Mouse (Mus musculus): ENCODE results near the gene Copz1.
A peak's percentile ranks its signal among the peaks of the same experiment; 100 is the strongest.

Gene Copz1

DNA sequence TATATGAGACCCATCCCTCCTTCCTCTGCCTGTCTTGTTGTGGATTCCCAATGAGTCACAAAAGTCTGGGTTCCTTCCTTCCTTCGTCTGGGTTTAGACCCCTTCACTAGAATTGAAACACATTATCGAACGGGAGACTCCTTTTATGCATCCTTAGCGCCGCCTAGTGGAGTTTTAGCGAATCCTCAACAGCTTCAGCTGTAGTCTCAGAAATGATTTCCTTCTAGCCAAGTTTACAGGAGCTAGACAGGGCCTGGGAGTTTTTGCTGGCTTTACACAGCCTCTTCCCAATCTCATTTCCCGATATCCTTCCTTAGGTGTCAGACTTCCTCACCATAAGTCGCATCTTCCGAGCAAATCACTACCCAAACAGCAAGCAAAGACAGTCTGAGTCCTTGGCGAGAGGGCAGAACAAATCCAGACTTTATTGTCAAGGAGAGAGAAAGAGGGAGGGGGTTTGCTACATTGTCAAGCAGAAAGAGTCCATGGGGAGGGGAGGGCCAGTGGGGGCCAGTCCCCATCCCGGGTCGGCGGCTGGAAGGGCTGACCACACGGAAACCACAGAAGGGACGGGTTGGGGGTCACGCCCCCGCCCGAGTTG lies 41.1 kb downstream of the Copz1 start:
- peak; percentile 48 for DNase-seq

DNA sequence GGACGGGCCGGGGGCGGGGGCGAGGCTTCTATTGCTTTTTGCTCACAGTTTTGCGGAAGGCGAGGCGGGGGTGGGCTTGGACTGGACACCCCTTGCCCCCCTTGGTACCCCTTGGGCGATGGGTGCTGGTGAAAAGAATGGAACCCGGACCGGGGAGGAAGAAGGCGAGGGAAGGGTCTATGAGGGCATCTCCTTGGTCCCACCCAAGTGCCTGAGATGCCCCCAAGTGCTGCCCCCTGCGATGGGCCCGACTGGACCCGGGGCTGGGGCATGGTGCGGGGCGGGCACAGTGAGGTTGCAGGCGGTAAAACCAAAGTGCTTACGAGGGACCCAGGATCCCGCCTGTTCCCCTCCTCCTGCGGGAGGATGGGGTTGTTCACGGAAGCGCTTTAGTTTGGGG lies 41.7 kb downstream of the Copz1 start:
- peak; percentile 43 for DNase-seq

DNA sequence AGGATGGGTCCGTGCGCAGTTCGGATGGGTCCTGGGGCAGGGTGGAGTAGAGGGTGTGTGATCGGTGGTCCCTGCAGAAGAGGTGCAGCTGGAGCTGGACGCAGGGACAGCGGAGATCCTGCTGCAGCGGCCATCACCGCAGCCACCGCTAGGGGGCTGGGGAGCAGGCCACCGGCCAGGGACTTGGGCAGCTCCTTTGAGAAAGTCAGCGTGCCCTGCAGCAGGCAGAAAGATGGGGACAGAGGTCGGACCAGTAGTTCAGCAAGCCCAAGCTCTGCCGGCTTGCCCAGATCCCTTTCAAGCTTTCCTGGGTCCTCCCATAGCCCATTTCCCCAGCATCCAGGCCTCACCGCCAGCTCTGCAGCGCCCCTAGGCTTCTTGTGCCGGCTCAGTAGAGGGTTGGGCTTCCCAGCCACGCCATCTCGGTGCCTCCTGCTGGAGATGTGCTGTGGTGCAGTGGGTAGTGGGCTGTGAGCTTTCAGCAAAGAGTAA lies 42.5 kb downstream of the Copz1 start:
- peak; percentile 66 for DNase-seq

DNA sequence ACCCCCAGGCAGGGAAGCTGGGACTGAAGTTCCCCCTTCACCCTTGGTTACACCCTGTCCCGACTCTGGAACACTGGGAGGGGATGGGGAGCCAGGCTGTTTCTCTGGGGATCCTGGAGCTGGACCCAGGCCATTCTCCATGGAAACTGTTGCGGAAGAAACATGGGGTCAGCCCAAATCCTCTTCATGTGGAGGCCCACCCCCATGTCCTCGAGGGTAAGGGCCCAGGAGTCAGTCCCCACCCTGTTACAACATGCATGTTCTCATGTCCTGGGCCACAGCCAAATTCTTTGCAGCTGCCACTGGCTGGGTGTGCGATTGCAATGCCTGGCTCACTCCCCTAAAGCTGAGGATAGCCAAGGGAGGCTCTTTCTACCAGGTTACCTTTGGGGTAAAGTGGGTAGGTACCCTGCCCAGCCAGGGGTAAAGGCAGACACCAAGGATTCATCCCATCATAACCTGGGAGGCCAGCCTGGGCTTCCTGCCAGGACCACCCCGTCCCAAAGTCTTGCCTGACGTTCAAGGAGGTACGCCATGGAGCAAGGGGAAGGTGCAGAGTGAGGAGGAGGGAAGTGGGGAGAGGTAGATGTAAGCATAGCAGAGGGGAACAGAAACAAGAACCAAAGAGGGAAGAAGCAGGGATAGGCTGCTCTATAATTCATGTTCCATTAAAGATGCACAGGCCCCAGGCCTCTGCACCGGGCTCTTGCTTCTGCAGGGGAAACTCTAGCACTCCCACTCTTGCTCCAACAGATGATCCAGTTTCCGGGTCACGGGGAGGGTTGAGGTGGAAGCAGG lies 43.7 kb downstream of the Copz1 start:
- DNase-seq = no peak

DNA sequence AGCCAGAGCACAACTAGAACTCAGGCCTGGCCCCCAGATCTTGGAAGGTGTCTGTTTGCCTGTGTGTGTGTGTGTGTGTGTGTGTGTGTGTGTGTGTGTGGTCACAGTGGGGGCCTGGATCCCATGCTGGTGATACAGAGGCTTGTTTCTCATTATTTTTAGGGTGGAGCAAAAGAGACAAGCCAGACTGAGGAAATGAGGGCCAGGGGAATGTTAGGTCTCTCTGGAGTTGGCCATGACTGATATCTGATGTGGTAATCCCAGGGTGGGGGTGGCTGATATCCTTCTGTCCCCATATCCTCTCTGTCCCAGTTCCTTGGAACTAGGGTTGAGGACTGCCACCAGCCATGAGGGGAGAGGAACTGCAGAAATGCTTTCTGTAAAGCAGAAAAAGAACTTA lies 44.6 kb downstream of the Copz1 start:
- no peak for DNase-seq

DNA sequence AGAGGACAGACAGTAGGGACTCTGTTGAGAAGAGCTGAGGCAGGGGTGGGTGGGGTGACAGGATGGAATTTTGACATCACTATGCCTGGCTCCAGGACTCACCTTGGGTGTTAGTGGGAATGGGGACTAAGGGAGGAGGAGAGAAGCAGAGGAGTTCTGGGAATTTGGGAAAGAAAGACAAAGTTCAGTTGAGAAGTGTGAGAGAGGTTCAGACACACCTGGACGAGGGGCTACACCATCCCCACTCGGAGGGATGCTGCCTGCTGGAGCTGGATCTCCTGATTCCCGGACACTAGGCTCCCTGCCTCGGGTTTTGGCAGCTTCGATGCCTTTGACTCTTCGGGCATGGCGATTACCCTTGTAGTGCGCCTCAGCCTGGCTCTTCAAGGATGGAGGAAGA lies 45.2 kb downstream of the Copz1 start:
- no peak for DNase-seq

DNA sequence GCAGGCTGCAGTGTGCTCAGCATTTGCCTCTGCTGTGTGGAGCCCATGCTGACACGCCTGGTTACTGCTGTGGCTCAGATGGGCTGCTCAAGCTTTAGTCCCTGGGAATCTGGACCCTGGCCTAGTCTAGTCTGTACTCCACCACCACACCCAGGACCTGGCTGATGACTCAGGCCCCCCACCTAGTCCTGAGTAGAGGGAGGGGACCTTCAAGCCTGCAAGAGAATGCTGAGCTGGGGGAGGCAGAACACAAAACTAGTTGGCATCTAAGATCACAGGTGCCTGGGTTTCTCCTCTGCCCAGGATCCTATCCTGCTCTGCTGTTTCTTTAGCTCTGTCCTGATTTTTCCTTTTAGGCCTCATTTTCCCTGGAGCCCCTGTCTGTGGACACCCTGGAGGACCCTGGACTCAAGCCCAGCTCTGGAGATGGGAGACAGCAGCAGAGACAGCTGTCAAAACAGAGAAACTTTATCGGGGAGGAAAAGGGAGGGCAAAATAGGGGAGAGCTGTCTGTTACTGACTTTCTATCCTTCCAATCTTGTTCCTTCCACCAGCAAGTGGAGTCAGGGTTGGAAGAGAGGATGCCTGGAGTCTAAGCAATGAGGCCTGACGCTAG lies 45.8 kb downstream of the Copz1 start:
- no peak for DNase-seq

DNA sequence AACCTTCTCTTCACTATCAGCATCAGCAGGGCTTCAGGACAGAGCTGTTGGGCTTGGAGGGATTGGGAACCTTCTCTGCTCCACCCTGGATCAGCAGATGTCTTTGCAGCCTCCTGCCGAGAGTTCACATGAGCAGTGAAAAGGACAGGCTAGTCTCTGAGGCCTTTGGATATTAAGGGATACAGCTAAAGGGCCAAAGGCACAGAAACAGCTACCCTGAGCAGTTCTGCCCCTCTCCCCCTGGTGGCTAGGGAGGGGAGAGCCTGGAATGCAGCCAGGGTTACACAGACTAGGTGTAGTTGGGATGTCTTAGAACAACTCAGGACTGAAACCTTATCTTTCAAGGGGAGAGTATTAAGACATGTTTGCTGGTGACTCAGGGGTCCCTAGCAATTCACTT lies 48.6 kb downstream of the Copz1 start:
- peak; percentile 60 for DNase-seq

- peak; percentile 57 for DNase-seq
These were observed 49.9 kb downstream of the Copz1 start for GRCm38 (mm10) chr15:103322396-103322795.

DNA sequence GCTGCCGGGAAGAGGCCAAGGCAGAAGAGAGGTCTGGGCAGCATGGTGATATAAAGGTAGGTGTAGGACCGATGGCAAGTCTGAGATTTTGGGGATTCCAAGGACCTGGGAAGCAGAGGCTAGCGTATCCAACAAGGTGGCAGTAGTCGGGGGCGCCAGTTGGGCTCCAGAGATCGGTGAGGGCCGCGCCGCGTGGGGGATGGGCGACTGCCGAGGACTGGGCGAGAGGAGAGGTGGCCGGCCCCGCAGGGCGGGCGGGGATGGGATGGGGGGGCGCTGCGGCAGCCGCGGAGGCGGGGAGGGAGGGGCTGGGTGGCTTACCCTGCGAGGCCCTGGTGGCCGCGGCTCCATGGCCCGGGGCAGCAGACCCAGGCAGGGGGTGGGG lies 50.5 kb downstream of the Copz1 start:
- DNase-seq = peak; percentile 76

DNA sequence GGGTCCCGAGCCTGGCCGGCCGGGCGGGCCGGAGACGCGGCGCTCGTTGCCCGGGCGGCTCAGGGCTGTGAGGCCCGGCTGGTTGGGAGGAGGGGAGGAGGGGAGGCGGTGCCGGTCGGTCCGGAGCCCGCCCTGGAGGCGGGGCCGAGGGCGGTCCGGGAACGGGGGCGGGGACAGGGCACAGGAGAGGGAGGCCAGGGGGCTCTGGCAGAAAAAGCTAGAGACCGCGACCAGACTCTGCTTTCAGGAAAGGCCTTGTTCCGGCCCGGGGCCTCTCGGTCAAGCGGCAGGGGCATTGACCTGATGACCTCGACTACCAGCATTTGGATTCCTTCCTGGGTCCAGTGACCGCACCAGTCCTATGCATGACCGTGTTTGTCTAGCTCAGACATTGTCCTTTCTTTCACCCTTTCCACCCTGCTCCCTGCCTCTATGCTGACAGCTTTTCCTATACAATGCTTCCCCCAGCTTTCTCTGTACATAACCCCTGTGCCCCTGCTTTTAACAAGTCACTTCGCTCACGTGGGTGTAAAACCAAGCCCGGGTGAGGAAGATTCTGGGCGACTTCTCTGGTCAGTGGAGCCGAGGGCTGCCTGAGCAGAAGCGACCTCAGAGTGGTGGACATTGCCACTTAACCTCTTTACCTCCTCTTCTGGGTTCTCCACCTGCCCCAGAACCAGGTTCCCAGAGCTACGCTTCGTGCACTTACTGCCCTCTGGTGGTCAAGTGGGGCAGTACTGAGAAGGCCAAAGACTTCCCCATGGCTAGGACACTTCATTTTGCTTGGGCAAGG lies 51.1 kb downstream of the Copz1 start:
- DNase-seq = peak; percentile 86

- no peak for DNase-seq
These were observed 60.6 kb downstream of the Copz1 start for GRCm38 (mm10) chr15:103333081-103333615.

DNA sequence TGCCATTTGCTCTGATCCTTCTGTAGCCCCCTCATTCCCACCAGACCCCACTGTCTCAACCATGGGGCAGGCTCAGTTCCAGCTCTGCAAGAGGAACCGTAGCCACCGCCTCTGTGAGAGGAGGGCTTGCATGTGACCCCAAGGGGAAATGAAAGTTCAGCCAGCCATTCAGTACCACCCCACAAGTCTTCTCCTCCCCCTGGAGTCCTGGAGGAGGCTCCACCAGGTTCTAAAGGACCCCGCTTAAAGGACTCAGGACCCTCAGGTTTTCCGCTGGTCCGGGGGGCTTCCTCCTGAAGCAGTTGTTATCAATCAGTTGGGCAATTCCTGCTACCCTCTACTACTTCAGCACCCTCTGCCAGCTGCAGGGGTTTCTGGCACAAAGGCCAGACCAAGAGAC lies 61.2 kb downstream of the Copz1 start:
- DNase-seq = no peak

GRCm38 (mm10) chr15:103334194-103334593 lies 61.7 kb downstream of the Copz1 start:
- DNase-seq = peak; percentile 11

- DNase-seq = no peak
These were observed 62.5 kb downstream of the Copz1 start for GRCm38 (mm10) chr15:103335040-103335439.

DNA sequence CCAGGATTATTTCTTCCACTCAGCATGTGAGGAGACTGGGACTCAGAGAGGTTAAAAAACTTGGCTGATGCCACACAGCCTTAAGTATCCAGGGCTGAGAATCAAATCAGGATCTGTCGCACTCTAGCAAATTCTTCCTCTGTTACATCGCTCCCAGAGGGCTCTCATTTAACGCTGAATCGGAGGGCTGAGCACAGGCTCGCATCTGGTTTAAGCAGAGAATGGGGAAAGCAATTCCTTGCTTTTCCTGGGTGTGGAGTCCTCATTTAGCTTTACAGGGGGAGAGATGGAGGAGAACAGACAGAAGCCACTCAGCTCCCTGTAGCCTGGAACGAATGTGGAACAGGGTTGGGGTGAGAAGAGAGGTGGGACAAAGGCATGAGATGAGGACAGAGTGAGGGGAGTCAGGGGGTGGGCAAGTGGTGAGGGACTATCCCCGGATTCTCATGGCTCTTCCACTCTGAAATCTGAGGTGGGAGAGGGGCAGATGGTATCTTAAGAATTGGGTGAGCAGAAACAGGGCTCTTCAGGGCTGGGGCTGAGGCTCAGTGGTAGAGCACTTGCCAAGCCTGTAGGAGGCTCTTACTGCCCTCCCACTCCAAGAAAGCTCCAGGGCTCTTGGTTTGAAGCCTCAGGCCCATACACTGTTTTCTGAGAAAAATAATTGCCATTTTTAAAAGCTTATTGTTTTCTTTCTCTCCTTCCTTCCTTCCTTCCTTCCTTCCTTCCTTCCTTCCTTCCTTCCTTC lies 63.1 kb downstream of the Copz1 start:
- no peak for DNase-seq

DNA sequence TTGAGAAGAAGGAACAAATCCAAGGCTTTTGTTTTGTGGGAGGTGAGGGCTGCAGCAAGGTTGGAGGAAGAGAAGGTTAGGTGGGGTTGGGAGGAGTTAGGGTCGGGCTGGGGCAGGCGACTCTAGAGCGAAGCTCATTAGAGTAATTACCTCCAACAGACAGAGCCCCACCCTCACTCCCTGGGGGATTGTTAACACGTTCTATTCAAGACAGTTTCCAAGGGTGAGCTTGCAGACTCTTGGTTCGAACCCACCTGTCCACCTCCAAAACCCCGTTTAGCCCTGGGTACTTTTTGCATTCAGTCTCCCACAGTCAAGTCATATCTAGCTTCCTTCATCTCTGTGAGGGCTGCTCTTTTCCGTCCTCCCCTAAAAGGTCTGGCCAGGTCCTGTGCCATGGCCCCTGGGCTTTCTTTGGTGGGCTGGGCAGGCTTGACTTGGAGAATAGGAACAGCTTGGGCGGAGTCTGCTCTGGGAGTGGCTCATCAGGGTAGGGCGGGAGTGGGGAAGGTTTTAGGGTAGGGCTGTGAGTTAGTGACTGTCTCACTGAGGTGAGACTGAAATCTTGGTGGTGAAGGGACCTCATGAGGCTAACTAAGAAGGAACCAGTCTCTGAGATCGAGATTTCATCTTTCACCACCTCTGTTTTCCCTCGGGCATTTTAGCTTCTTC lies 64.6 kb downstream of the Copz1 start:
- no peak for DNase-seq

GRCm38 (mm10) chr15:103338829-103339165 lies 66.3 kb downstream of the Copz1 start:
- peak; percentile 19 for DNase-seq

DNA sequence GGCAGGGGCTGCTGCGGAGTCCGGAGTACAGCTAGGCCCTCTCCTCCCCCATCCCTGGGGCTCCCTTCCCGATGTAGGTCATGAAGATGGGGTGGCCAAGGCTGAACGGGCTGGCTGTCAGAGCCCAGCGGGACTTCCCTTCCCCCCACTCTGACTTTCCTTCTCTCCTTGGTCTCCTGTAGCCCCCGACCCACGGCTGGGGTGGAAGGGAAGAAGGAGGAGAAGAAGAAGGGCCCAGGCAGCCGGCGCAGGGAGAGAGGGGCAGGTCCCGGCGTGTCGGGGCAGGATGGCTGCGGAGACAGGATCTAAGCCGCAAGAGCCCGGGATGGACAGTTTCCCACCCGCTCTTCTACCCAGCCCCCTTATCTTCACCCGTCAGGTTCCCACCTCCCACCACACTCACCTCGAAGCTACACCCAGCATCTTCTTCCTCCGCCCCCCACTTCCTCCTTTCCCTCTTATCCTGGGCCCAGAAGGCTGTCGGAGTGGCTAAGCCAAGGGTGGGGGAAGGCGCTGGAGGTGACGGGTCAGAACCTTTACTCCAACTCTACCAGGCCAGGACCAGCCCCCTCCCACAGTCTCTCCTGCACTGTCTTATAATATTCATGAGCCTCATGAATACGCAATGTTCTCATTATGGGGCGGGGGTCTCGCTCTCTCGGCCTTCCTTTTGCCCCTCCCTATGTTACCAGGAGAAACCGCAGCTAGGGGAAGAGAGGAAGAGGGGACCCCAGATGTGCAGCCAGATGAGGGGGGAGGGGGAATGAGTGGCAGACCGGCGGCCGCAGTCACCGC lies 66.8 kb downstream of the Copz1 start:
- DNase-seq = peak; percentile 18

- no peak for DNase-seq
These were observed 67.4 kb downstream of the Copz1 start, which contains the start of gene Zfp385a for GRCm38 (mm10) chr15:103339961-103340337. Gene Zfp385a (minus strand): TSS chr15:103340093.

GRCm38 (mm10) chr15:103340786-103341185 lies 68.3 kb downstream of the Copz1 start:
- no peak for DNase-seq
